Mouse (Mus musculus): ENCODE data around the gene Azin2. TPM values are rescaled to one million over a fixed set of nuclear protein-coding genes. Genes with fewer than 3 reads are reported as not detected.
A peak's percentile ranks its signal among the peaks of the same experiment; 100 is the strongest.

Gene Azin2
- polyA plus RNA-seq, 1 experiment from 2014 or later = 14.9 TPM

DNA sequence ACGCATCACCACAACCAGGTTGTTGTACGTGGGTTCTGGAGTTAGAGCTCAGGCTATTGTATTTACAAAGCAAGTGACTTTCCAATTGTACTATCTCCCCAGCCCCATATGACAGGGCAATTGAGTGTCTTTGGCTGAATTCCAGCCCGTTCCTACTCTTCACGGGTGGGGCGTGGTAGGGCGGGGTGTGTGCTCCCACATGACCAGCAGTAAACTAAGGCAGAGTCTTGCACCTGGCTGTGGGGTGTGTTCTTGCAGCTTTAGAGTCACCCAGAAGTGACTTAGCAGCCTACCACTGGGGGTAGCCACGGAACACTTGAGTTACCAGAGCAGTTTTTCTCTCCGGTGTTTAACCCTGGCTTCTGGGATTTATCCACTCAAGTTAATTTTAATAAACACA, 35.0 kb upstream of the Azin2 start:
- no peak for ATAC-seq (ENCODE audit: insufficient number of reproducible peaks, low FRiP score, low TSS enrichment, low read depth)
- 89% methylated on average over 8 of the region's 8 CpGs for WGBS

DNA sequence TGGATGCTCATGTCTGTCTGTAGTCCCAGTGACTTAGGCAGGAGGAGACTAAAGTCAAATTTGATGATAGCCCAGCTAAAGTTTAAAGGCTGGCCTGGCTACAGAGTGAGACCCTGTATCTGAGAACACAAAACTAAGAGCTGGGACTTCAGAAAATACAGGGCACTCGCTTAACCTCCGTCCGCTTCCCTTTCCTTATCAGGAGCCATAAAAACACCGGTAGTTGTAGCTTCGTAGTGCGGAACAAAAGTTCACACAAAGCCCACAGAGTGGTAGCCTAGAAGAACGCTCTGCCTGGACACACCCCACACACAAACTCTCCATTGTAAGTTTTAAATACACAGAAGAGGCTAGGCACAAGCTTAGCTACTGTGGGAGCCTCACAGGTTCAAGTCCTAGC, 33.0 kb upstream of the Azin2 start:
- Histone ChIP-seq H3K9me3 (ENCODE audit: control insufficient read depth, low read length) (no peaks in the 10 kb centered on the region), H3K27me3 (ENCODE audit: control insufficient read depth, insufficient read depth, low read length) (no peaks in the 10 kb centered on the region), H3K9ac (ENCODE audit: low read length) (no peak overlapping the region), H3K4me2 (ENCODE audit: low read depth, severe bottlenecking) (no peak overlapping the region), H3K4me3 (ENCODE audit: low read depth, low read length) (no peak overlapping the region), H3K27ac (replicated peaks; ENCODE audit: low read depth, low read length) (no peak overlapping the region), H3K36me3 (ENCODE audit: control insufficient read depth, insufficient read depth, low read length) (peaks cover 9% of the 10 kb centered on the region; the same call in 1 of the 2 replicates), H3K4me1 (ENCODE audit: control insufficient read depth, insufficient read depth, low read length) (peaks cover 7% of the 10 kb centered on the region; the same call in 1 of the 2 replicates)
- 88% methylated on average over 7 of the region's 7 CpGs for WGBS
- ATAC-seq (ENCODE audit: insufficient number of reproducible peaks, low FRiP score, low TSS enrichment, low read depth) = no peak
- no peak for DNase-seq (ENCODE audit: low spot score)

More for the DNA sequence above, 35.0 kb upstream of the Azin2 start:
- no peak for DNase-seq (ENCODE audit: low spot score)
- H3K4me2 ChIP-seq (ENCODE audit: low read depth, severe bottlenecking) = no peak overlapping the region
- H3K27ac ChIP-seq (replicated peaks; ENCODE audit: low read depth, low read length) = no peak overlapping the region
- H3K4me1 ChIP-seq (ENCODE audit: control insufficient read depth, insufficient read depth, low read length) = peaks cover 7% of the 10 kb centered on the region; the same call in 1 of the 2 replicates
- H3K9ac ChIP-seq (ENCODE audit: low read length) = no peak overlapping the region
- H3K36me3 ChIP-seq (ENCODE audit: control insufficient read depth, insufficient read depth, low read length) = peaks cover 11% of the 10 kb centered on the region
- H3K9me3 ChIP-seq (ENCODE audit: control insufficient read depth, low read length) = no peaks in the 10 kb centered on the region
- no peak overlapping the region for H3K4me3 ChIP-seq (ENCODE audit: low read depth, low read length)
- H3K27me3 ChIP-seq (ENCODE audit: control insufficient read depth, insufficient read depth, low read length) = no peaks in the 10 kb centered on the region

DNA sequence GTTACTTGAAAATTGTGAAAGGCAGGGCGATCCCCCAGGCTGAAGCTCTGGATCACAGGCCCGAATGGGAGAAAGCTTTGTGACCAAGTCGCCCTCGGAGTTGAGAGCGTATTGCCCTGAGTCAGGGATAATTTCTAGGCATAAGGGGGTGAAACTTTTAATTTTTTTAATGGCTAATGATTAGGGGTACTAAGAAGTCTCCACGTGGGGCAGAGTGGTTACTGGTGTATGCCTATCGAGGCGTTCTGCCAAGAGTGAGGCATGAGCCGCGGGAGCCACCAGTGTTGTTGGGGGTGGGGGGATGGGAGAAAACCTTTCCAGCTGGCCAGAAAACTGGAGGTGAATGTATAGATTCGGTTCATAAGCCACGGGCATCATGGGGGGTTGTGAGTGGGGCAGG, 31.4 kb upstream of the Azin2 start:
- H3K4me3 ChIP-seq (ENCODE audit: low read depth, low read length) = peak overlapping the region; percentile 88
- H3K4me1 ChIP-seq (ENCODE audit: control insufficient read depth, insufficient read depth, low read length) = peaks cover 7% of the 10 kb centered on the region; the same call in 1 of the 2 replicates
- H3K9me3 ChIP-seq (ENCODE audit: control insufficient read depth, low read length) = no peaks in the 10 kb centered on the region
- peak overlapping the region; percentile 42; the same call in 1 of the 2 replicates for H3K27ac ChIP-seq (replicated peaks; ENCODE audit: low read depth, low read length)
- ATAC-seq (ENCODE audit: insufficient number of reproducible peaks, low FRiP score, low TSS enrichment, low read depth) (no peak), DNase-seq (ENCODE audit: low spot score) (no peak)
- 3% methylated on average over 12 of the region's 12 CpGs for WGBS
- peaks cover 2% of the 10 kb centered on the region; the same call in 1 of the 2 replicates for H3K36me3 ChIP-seq (ENCODE audit: control insufficient read depth, insufficient read depth, low read length)
- peak overlapping the region; percentile 79 for H3K9ac ChIP-seq (ENCODE audit: low read length)
- peak overlapping the region; percentile 83 for H3K4me2 ChIP-seq (ENCODE audit: low read depth, severe bottlenecking)
- H3K27me3 ChIP-seq (ENCODE audit: control insufficient read depth, insufficient read depth, low read length) = no peaks in the 10 kb centered on the region

DNA sequence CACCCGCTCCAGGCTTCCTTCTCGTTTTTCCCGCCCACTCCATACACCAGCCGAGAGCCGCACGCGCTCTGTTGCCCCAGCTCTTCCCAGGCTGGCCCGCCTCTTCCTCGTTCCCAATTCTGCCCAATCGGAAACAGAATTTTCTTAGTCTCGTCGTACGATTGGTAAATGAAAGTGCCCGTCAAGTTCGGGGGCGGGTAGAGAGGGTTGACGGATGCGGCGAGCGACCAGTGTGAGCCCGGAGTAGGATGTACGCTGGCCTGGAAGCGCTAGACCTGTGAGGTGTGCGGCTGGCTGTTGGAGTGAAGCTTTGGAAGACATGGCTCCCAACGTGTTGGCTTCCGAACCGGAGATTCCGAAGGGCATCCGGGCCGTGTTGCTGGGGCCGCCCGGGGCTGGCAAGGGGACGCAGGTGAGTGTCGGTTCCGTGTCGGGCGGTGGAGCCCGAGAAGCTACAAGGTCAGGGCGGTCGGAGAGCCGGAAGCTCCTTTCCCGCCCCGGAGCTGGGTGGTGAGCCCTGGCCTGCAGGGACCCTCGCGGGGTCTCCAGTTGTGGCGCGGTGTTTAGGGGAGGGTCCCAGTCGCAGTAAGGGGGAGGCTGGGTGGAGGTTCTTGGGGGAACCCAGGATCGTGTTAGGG, 30.9 kb upstream of the Azin2 start:
- H3K4me2 ChIP-seq (ENCODE audit: low read depth, severe bottlenecking) = peak overlapping the region; percentile 83
- ATAC-seq (ENCODE audit: insufficient number of reproducible peaks, low FRiP score, low TSS enrichment, low read depth) (peak; percentile 99), DNase-seq (ENCODE audit: low spot score) (peak; percentile 99)
- H3K36me3 ChIP-seq (ENCODE audit: control insufficient read depth, insufficient read depth, low read length) = peaks cover 2% of the 10 kb centered on the region; the same call in 1 of the 2 replicates
- peak overlapping the region; percentile 42; the same call in 1 of the 2 replicates for H3K27ac ChIP-seq (replicated peaks; ENCODE audit: low read depth, low read length)
- under 1% methylated on average over 49 of the region's 49 CpGs for WGBS
- H3K9ac ChIP-seq (ENCODE audit: low read length) = peak overlapping the region; percentile 79
- no peaks in the 10 kb centered on the region for H3K9me3 ChIP-seq (ENCODE audit: control insufficient read depth, low read length)
- peak overlapping the region; percentile 88 for H3K4me3 ChIP-seq (ENCODE audit: low read depth, low read length)
- H3K27me3 ChIP-seq (ENCODE audit: control insufficient read depth, insufficient read depth, low read length) = no peaks in the 10 kb centered on the region
- peaks cover 7% of the 10 kb centered on the region; the same call in 1 of the 2 replicates for H3K4me1 ChIP-seq (ENCODE audit: control insufficient read depth, insufficient read depth, low read length)

DNA sequence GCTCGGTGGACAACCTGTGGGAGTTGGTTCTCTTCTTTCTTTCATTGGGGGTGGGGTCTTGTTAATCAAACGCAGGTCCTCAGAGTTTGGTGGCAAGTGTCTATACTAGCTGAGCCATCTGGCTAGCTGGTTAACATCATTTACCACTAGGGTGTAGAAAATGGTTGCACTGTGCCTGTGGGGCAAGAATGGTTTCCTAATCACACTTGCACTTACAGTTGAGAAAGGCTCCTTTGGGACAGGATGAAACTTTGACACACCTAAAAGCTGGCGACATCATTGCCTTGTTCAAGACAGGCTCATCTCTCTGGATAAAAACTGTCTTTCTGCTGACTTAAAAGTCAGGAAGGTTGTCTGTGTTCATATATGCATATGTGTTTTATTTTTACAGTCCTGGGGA, 29.9 kb upstream of the Azin2 start:
- H3K4me3 ChIP-seq (ENCODE audit: low read depth, low read length) = no peak overlapping the region
- no peaks in the 10 kb centered on the region for H3K9me3 ChIP-seq (ENCODE audit: control insufficient read depth, low read length)
- DNase-seq (ENCODE audit: low spot score) (no peak), ATAC-seq (ENCODE audit: insufficient number of reproducible peaks, low FRiP score, low TSS enrichment, low read depth) (no peak)
- H3K27ac ChIP-seq (replicated peaks; ENCODE audit: low read depth, low read length) = no peak overlapping the region
- no peak overlapping the region for H3K9ac ChIP-seq (ENCODE audit: low read length)
- peaks cover 7% of the 10 kb centered on the region; the same call in 1 of the 2 replicates for H3K4me1 ChIP-seq (ENCODE audit: control insufficient read depth, insufficient read depth, low read length)
- H3K36me3 ChIP-seq (ENCODE audit: control insufficient read depth, insufficient read depth, low read length) = peaks cover 2% of the 10 kb centered on the region; the same call in 1 of the 2 replicates
- 85% methylated on average over 3 of the region's 3 CpGs for WGBS
- no peaks in the 10 kb centered on the region for H3K27me3 ChIP-seq (ENCODE audit: control insufficient read depth, insufficient read depth, low read length)
- no peak overlapping the region for H3K4me2 ChIP-seq (ENCODE audit: low read depth, severe bottlenecking)

DNA sequence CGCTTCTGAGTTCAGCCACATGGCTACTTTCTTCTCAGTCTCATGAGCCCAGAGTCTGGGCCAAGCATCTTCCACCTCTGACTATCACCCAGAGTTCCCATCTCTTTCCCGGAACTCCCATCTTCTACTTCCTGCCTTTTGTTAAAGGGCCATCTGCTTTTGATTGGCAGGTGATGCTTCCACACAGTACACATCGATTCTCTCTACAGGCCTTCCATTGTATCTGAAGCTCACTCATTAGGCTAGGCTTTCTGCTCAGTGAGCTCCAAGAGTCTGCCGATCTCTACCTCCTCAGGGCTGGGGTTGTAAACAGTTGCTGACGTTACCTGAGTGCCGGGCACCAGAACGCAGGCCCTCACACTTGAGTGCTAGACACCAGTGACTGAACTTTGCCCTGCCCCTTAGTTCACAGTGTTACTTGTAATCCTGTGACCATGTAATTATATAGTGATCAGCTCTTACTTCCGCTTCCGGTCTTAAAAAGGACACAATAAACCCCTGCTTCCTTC, 29.3 kb upstream of the Azin2 start, which contains the start of gene Ak2:
Ak2 (plus strand) TSS at position 459 of the 509 bp plus-strand sequence.
- ATAC-seq (ENCODE audit: insufficient number of reproducible peaks, low FRiP score, low TSS enrichment, low read depth) (no peak), DNase-seq (ENCODE audit: low spot score) (no peak)
- Histone ChIP-seq H3K9me3 (ENCODE audit: control insufficient read depth, low read length) (no peaks in the 10 kb centered on the region), H3K4me3 (ENCODE audit: low read depth, low read length) (no peak within 1 kb of the TSS), H3K27me3 (ENCODE audit: control insufficient read depth, insufficient read depth, low read length) (no peaks in the 10 kb centered on the region), H3K9ac (ENCODE audit: low read length) (no peak within 1 kb of the TSS), H3K27ac (replicated peaks; ENCODE audit: low read depth, low read length) (no peak within 1 kb of the TSS), H3K36me3 (ENCODE audit: control insufficient read depth, insufficient read depth, low read length) (no peaks in the 10 kb centered on the region), H3K4me1 (ENCODE audit: control insufficient read depth, insufficient read depth, low read length) (peaks cover 7% of the 10 kb centered on the region; the same call in 1 of the 2 replicates), H3K4me2 (ENCODE audit: low read depth, severe bottlenecking) (no peak within 1 kb of the TSS)
- WGBS = 90% methylated on average over 9 of the region's 9 CpGs

DNA sequence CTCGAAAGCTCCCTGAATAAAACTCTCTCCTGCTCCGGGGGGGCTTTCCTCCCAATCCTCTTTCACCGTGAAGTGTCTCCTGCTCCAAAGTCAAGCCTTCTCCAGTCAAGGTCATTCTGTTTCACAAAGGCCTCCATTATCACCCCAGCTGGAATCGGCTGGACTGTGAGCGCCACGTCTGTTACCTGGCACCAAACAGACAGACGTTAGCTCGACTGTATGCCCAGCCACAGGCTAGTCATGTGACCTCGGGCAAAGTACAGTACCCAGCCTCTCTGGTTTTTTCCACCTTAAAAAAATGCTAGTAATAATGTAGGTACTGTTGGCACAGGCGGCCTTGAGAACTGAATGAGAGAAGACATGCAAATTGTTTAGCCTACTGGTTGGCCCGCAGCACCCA, 27.4 kb upstream of the Azin2 start:
- 71% methylated on average over 11 of the region's 11 CpGs for WGBS
- Histone ChIP-seq H3K27ac (replicated peaks; ENCODE audit: low read depth, low read length) (no peak overlapping the region), H3K9me3 (ENCODE audit: control insufficient read depth, low read length) (no peaks in the 10 kb centered on the region), H3K4me1 (ENCODE audit: control insufficient read depth, insufficient read depth, low read length) (peaks cover 7% of the 10 kb centered on the region; the same call in 1 of the 2 replicates), H3K36me3 (ENCODE audit: control insufficient read depth, insufficient read depth, low read length) (no peaks in the 10 kb centered on the region), H3K4me3 (ENCODE audit: low read depth, low read length) (no peak overlapping the region), H3K27me3 (ENCODE audit: control insufficient read depth, insufficient read depth, low read length) (no peaks in the 10 kb centered on the region), H3K9ac (ENCODE audit: low read length) (no peak overlapping the region), H3K4me2 (ENCODE audit: low read depth, severe bottlenecking) (no peak overlapping the region)
- ATAC-seq (ENCODE audit: insufficient number of reproducible peaks, low FRiP score, low TSS enrichment, low read depth) = no peak
- DNase-seq (ENCODE audit: low spot score) = no peak

DNA sequence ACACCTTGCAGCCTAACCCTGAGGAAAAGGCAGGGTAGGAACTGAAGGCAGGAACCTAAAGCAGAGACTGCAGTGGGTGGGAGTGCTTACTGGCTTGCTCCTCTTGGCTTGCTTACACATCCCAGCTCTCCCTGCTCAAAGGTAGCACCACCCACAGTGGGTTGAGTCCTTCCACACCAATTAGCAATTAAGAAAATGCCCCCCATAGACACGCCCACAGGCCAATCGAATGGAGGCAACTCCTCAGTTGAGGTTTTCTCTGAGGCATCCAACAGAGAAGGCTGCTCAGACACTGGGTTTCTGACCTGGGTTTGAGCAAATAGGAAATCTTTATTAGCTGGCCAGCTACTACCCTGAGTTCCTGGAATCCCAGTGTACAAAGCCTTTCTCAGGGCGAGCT, 26.7 kb upstream of the Azin2 start:
- H3K4me2 ChIP-seq (ENCODE audit: low read depth, severe bottlenecking) = no peak overlapping the region
- 0 out of 2 replicates have a peak, but pooled peaks cover under 1% of the 10 kb centered on the region for H3K4me1 ChIP-seq (ENCODE audit: control insufficient read depth, insufficient read depth, low read length)
- DNase-seq (ENCODE audit: low spot score) = no peak
- no peak overlapping the region for H3K27ac ChIP-seq (replicated peaks; ENCODE audit: low read depth, low read length)
- H3K36me3 ChIP-seq (ENCODE audit: control insufficient read depth, insufficient read depth, low read length) = no peaks in the 10 kb centered on the region
- H3K9ac ChIP-seq (ENCODE audit: low read length) = no peak overlapping the region
- no peaks in the 10 kb centered on the region for H3K27me3 ChIP-seq (ENCODE audit: control insufficient read depth, insufficient read depth, low read length)
- ATAC-seq (ENCODE audit: insufficient number of reproducible peaks, low FRiP score, low TSS enrichment, low read depth) = no peak
- no peak overlapping the region for H3K4me3 ChIP-seq (ENCODE audit: low read depth, low read length)
- 61% methylated on average over 3 of the region's 3 CpGs for WGBS
- no peaks in the 10 kb centered on the region for H3K9me3 ChIP-seq (ENCODE audit: control insufficient read depth, low read length)

Data from limb, embryonic 11.5 days (tissue).